ENCODE assay signal across 22 mouse cellular contexts in the genomic region with DNA sequence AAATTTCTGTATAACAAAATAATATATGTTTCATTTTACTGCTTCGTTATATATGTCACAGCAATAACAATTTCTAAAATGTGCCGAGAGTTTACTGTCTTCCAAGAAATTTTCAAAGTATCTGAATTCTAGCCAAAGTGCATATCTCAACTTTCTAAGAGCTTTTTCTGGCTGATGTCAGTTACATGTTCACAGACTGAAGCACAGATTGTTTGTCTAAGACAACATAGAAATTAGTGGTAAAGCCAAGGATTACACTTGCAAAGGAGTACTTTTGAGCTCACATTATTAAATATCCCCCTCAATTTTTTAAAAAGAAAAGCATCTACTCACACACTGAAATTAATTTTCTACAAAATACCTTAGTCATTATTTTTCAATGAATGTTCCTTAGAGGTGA.
A peak's percentile ranks its signal among the peaks of the same experiment; 100 is the strongest.
DNase-seq lines count a peak whose midpoint lies in the region; ATAC-seq and TF ChIP-seq lines count a peak whose summit lies in the region.
"Had no signal": no experiment of that assay in that cellular context is flagged by ENCODE, and none has a peak within 500 bp of the region (broad histone marks: within the 10 kb centered on the region; RNA-seq: fewer than 3 reads in every experiment).

No protein-coding gene starts in this region.

- no peaks in the 10 kb centered on the region for H3K36me3 ChIP-seq in forebrain, embryonic 14.5 days (ENCODE audit: control insufficient read depth, insufficient read depth, low read length)
- no peaks in the 10 kb centered on the region for H3K36me3 ChIP-seq in forebrain, embryonic 12.5 days (replicated peaks)
- no peaks in the 10 kb centered on the region for H3K36me3 ChIP-seq in forebrain, postnatal 0 days (ENCODE audit: insufficient read depth)
- no peaks in the 10 kb centered on the region for H3K36me3 ChIP-seq in forebrain, embryonic 11.5 days (ENCODE audit: control insufficient read depth, insufficient read depth, low read length)
- H3K36me3 ChIP-seq: embryonic facial prominence, embryonic 10.5 days; embryonic facial prominence, embryonic 12.5 days; forebrain, embryonic 15.5 days; G1E had no signal

- no peak overlapping the region for H3K9ac ChIP-seq in forebrain, embryonic 14.5 days (ENCODE audit: low read length)
- no peak overlapping the region for H3K9ac ChIP-seq in forebrain, embryonic 12.5 days
- no peak overlapping the region for H3K9ac ChIP-seq in forebrain, postnatal 0 days
- H3K9ac ChIP-seq in forebrain, embryonic 11.5 days (ENCODE audit: low read length), result no peak overlapping the region
- H3K9ac ChIP-seq: embryonic facial prominence, embryonic 12.5 days; forebrain, embryonic 15.5 days had no signal

- no peaks in the 10 kb centered on the region for H3K9me3 ChIP-seq in forebrain, embryonic 14.5 days (replicated peaks; ENCODE audit: control insufficient read depth, low read length)
- no peaks in the 10 kb centered on the region for H3K9me3 ChIP-seq in forebrain, embryonic 12.5 days
- H3K9me3 ChIP-seq in forebrain, postnatal 0 days (ENCODE audit: low read length), result no peaks in the 10 kb centered on the region
- H3K9me3 ChIP-seq in forebrain, embryonic 11.5 days (ENCODE audit: control insufficient read depth, low read length), result no peaks in the 10 kb centered on the region
- H3K9me3 ChIP-seq: embryonic facial prominence, embryonic 10.5 days; embryonic facial prominence, embryonic 12.5 days; forebrain, embryonic 15.5 days; G1E had no signal

- H3K4me3 ChIP-seq in forebrain, embryonic 14.5 days (ENCODE audit: low read depth, low read length), result no peak overlapping the region
- no peak overlapping the region for H3K4me3 ChIP-seq in forebrain, embryonic 12.5 days (replicated peaks)
- no peak overlapping the region for H3K4me3 ChIP-seq in forebrain, postnatal 0 days (ENCODE audit: low read depth, low read length)
- H3K4me3 ChIP-seq in forebrain, embryonic 11.5 days (ENCODE audit: low read depth, low read length), result no peak overlapping the region
- H3K4me3 ChIP-seq: embryonic facial prominence, embryonic 10.5 days; embryonic facial prominence, embryonic 12.5 days; forebrain, embryonic 15.5 days had no signal

- no peaks in the 10 kb centered on the region for H3K27me3 ChIP-seq in forebrain, embryonic 14.5 days (replicated peaks; ENCODE audit: control insufficient read depth, insufficient read depth, low read length)
- H3K27me3 ChIP-seq in forebrain, embryonic 12.5 days, result no peaks in the 10 kb centered on the region
- no peaks in the 10 kb centered on the region for H3K27me3 ChIP-seq in forebrain, postnatal 0 days (ENCODE audit: insufficient read depth, low read length)
- no peaks in the 10 kb centered on the region for H3K27me3 ChIP-seq in forebrain, embryonic 11.5 days (ENCODE audit: control insufficient read depth, insufficient read depth, low read length)
- H3K27me3 ChIP-seq: CH12.LX; embryonic facial prominence, embryonic 12.5 days; forebrain, embryonic 15.5 days; Patski had no signal

- H3K4me2 ChIP-seq in forebrain, embryonic 14.5 days (ENCODE audit: low read length), result no peak overlapping the region
- H3K4me2 ChIP-seq in forebrain, embryonic 12.5 days, result no peak overlapping the region
- no peak overlapping the region for H3K4me2 ChIP-seq in forebrain, postnatal 0 days (ENCODE audit: low read depth)
- no peak overlapping the region for H3K4me2 ChIP-seq in forebrain, embryonic 11.5 days (ENCODE audit: low read depth, low read length, severe bottlenecking)
- H3K4me2 ChIP-seq: embryonic facial prominence, embryonic 12.5 days; forebrain, embryonic 15.5 days had no signal

- WGBS in forebrain, embryonic 14.5 days, result 86% methylated on average over 2 of the region's 2 CpGs
- 91% methylated on average over 2 of the region's 2 CpGs for WGBS in forebrain, embryonic 12.5 days
- WGBS in forebrain, postnatal 0 days, result 63% methylated on average over 2 of the region's 2 CpGs
- 96% methylated on average over 2 of the region's 2 CpGs for WGBS in forebrain, embryonic 11.5 days

- DNase-seq in forebrain, embryonic 14.5 days (ENCODE audit: low spot score), result peak; percentile 4
- no peak for DNase-seq in forebrain, postnatal 0 days
- DNase-seq in forebrain, embryonic 11.5 days (ENCODE audit: low spot score), result no peak
- DNase-seq in frontal cortex, postnatal 14 days (ENCODE audit: low spot score in 2 of 2), result no peak
- DNase-seq: adrenal gland, adult 8-10 months; adrenal gland, postnatal 14 days; adrenal gland, postnatal 36 days; B cell, adult 2 months; cerebellum, adult 11-12 months; cerebellum, adult 2 months; cerebellum, adult 9-10 months; cerebellum, postnatal 10 days; cerebellum, postnatal 25 days had no signal

- H3K4me1 ChIP-seq in forebrain, embryonic 14.5 days (ENCODE audit: control insufficient read depth, insufficient read depth, low read length), result no peaks in the 10 kb centered on the region
- no peaks in the 10 kb centered on the region for H3K4me1 ChIP-seq in forebrain, embryonic 12.5 days
- no peaks in the 10 kb centered on the region for H3K4me1 ChIP-seq in forebrain, postnatal 0 days (ENCODE audit: insufficient read depth)
- no peaks in the 10 kb centered on the region for H3K4me1 ChIP-seq in forebrain, embryonic 11.5 days (replicated peaks; ENCODE audit: control insufficient read depth, insufficient read depth, low read length)
- H3K4me1 ChIP-seq: embryonic facial prominence, embryonic 10.5 days; embryonic facial prominence, embryonic 12.5 days; forebrain, embryonic 15.5 days had no signal

- ATAC-seq in forebrain, embryonic 14.5 days, result no peak
- no peak for ATAC-seq in forebrain, embryonic 12.5 days (ENCODE audit: low FRiP score)
- ATAC-seq in forebrain, postnatal 0 days, result peak; percentile 86
- no peak for ATAC-seq in forebrain, embryonic 11.5 days (replicated peaks; ENCODE audit: low FRiP score)
- ATAC-seq: activated CD4-positive, CD25-positive, alpha-beta regulatory T cell, adult 4 months; CD4-positive, CD25-positive, alpha-beta regulatory T cell, adult 4 months; forebrain, embryonic 15.5 days; Patski had no signal

- no peak overlapping the region for H3K27ac ChIP-seq in forebrain, embryonic 14.5 days (ENCODE audit: low read depth, low read length)
- no peak overlapping the region for H3K27ac ChIP-seq in forebrain, embryonic 12.5 days
- H3K27ac ChIP-seq in forebrain, postnatal 0 days (ENCODE audit: low read depth, low read length), result no peak overlapping the region
- no peak overlapping the region for H3K27ac ChIP-seq in forebrain, embryonic 11.5 days (ENCODE audit: low read depth, low read length)
- H3K27ac ChIP-seq: embryonic facial prominence, embryonic 10.5 days; embryonic facial prominence, embryonic 12.5 days; forebrain, embryonic 15.5 days had no signal

- no peak for TF ChIP-seq CTCF in forebrain, postnatal 0 days (IDR thresholded peaks at IDR 0.05; ENCODE audit: low read depth)
